Mouse (Mus musculus) urinary bladder, postnatal 10 days (tissue): ENCODE data around the gene Reln.

ENCODE experiments used
- DNase-seq: peaks from one replicate; pipeline ENCODE4 v3.0.0; 2022; ENCODE audit warnings: low spot score

The Reln gene

DNA sequence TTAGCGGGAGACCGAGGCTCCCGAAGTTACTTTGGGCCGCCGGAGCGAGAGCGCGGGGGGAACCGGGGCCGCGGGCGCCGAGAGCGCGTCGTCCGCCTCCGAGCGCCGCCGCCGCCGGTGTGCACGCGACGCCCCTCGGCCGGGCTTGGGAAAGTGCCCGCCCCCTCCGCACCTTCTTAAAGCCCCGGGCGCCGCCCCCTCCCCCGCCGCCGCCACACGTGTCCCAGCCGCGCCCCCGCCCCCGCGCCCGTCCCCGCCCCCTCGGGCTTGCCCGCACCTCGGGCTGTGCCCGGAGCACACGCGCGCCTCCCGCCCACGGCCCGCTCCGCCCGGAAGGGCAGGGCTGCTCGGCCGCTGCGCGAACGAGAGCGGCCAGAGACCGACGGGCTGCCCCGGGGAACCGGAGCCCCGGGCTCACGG lies at the start of gene Reln:
TSS of gene Reln (minus strand) at position 147 of the 420 bp plus-strand sequence.
- no peak for DNase-seq

DNA sequence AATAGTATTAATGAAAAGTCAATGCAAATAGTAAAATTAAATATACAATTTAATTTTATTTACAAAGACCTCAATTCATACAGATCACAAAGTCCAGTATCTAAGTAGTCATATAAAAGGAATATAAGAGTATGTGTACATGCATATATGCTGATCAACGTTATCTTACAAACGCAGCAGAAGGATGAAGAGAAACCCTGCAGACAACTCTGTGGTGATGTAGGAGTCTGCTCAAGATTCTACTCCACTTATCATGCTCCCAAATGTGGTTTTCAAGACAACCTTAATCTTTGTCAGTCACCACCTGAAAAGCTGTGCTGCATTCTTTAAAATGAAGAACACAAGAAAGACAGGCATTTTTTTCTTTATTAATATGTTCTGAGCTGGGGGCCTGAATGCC lies 44.0 kb upstream of the Reln start:
- no peak for DNase-seq

DNA sequence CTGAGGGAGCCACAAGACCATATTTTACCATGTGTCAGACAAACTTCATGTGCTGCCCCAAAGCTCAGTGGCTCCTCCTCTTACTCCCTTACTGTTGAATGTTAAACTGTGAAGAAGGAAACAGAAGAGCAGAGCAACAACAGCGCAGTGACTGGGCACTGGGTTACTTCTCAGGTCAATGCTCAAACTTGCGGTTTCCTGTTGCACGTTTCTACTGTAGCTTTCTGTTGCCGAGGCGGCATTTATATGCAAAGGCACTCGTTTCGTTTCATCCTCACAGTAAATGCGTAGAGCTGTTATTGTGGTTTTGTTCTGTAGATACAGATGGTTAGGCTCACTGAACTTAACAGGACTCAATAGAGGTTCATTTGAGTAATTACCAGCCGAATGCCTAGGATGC lies 16.0 kb upstream of the Reln start:
- DNase-seq = no peak

- DNase-seq = no peak
Observed at GRCm38 (mm10) chr5:22348412-22348811, 3.9 kb upstream of the Reln start.

- no peak for DNase-seq
Observed at GRCm38 (mm10) chr5:22347732-22348131, 3.2 kb upstream of the Reln start.

GRCm38 (mm10) chr5:22345894-22346635 lies 1.6 kb upstream of the Reln start:
- no peak for DNase-seq

DNA sequence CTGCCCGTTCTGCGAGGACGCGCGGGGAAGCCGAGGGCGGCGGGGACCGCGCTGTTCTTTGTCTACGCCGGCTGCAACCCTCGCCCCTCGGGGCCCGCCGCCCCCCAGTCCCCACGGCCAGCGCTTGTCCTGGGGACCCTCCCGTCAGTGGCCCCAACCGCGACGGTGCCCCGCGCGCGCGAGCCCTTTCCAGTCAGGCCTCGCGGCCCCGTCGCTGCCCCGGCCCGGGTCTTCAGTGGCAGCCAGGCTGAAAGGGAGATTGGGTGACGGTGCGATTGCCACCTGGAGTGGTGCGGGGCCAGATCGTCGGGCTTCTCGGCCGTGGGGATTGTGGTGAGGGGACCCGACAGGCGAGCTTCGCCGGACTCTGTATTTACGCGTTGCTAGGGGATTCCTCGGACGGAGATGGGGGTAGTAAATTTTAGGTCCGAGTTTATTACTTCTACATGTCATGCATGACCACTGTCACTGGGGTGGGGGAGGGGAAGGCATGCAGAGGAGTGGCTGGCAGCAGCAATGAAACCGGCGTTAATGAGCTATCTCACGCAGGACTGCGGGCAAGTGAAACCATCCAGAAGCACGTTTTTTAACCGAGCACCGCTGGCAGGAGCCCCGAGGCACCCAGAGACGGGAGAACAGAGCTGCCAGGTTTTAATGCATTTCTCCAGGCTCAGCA lies 612 bp upstream of the Reln start:
- DNase-seq = no peak

GRCm38 (mm10) chr5:22343843-22344555 lies 503 bp downstream of the Reln start:
- no peak for DNase-seq

- no peak for DNase-seq
Observed at GRCm38 (mm10) chr5:22343536-22343842, 1.0 kb downstream of the Reln start.

DNA sequence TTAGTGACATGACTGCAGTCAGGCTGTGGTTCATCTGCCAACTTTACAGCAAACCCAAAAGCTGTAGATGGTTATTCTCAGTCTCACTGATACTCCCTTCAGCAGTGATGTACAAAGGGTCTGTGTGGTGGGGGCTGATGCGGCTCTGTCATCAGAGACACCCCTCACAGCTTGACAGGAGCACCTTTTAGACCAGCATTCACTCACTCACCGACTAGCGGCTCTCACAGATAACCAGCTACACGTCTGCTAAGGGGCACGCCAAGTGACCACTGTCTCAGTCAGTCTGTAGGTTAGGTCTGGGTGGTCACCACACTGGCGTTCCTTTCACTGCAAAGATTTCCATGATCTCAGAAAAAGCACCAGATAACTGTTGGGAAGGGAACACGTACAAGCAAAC lies 2.0 kb downstream of the Reln start:
- DNase-seq = no peak

GRCm38 (mm10) chr5:22340991-22341390 lies 3.5 kb downstream of the Reln start:
- no peak for DNase-seq

DNA sequence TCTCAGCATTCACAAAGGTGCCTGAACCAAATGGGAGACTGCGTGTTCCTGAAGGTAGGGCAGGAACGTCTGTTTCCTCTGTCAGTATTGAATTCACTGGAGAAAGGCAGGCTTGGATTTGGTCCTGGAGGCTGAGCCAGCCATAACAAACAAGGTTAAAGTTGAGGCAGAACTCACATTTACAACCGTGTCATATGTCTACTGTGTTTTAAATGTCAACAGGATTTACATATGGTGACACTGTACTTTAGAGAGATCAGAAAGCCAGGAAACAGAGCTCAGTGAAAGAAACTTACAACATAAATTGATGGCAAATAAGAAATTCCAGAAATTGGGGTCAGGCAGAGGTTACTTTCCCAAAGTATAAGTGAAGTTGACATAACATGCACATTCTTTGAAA lies 9.1 kb downstream of the Reln start:
- DNase-seq = no peak

DNA sequence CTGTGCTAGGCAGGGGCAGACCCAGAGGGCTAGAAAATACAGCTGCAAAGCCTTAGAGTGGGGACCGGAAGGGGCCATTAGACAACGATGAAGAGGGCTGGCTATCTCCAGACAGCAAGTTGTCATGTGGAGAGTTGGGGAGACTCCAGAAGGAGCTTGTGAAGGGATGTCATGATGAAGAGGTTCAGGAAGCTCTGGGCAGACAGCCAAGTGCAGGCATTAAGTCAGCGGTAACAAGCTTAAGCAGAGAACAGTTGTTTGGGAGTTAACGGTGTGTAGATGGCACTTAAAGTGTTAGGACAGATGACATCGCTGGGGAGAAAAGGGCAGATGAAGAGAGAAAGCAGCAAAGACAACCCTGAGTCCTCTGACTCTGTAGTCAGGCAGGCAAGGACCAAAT lies 13.7 kb downstream of the Reln start:
- no peak for DNase-seq

DNA sequence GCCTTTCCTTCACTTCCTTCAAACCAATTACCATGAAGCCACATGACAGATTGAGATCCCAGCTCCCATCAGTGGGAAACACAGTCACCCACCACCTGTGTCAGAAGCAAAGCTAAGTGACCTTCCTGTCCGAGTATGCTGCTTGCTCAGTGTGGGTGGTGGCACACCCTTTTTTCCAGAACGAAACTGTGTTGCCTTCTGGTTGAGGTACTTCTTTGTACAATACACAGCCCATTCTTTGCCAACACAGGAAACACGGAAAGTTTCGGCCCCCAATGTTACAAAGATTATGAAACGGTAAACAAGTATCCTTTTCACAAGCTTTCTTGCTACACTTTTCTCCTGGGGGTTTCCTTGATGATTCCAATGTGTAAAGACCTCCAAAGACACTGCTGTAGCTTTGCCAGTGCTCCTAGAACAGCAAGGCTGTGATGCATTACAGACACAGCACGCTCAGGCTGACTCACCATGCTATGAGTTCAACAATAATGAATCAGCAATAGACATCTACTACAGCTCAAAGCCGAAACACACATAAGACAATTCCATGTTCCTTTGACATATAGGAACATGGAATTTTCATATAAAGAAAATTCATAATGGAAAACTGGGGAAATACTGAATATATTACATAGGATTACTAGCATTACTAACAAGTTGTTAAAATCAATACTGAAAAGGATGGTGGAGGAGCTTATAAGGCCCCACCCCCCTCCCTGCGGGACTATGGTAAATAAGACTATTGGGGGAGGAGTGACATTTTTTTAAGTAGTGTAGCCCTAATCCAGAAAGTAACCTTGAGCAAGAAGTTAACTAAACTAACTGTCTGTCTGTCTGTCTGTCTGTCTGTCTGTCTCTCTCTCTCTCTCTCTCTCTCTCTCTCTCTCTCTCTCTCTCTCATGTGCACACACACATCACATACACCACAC lies 15.8 kb downstream of the Reln start:
- no peak for DNase-seq

DNA sequence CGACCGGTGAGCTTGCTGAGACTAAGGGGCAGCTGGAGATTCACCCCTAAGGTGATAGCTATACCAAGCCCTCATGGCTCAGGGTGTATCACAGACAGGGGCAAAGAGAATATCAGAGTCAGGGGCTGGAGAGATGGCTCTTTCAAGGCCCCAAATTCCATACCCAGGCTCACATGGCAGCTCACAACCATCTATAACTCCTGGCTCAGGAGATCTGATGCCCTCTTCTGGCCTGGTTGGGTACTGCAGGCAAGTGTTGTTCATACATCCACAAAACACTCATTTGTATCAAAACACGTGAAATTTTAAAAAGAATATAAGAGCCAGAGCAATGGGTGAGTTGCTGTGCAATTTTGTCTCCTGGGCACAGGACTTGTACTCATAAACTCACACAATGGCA lies 17.3 kb downstream of the Reln start:
- DNase-seq = no peak

DNA sequence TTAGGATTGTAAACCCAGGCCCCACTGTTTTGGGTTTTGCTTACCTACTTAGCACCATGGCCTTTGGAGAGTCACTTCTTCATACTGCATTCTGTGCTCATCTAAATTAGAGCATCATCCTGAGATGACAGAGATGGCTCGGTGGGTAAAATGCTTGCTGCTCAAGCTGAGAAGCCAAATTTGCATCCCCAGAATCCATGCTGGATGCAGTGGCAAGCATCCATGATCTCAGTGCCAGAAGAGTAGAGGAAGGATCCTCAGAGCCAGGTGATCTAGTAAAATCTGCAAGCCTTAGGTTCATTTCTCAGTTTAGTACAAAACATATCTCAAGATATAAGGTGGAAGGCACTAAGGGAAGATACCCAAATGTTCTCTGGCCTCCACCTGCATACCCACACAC lies 20.7 kb downstream of the Reln start:
- no peak for DNase-seq

DNA sequence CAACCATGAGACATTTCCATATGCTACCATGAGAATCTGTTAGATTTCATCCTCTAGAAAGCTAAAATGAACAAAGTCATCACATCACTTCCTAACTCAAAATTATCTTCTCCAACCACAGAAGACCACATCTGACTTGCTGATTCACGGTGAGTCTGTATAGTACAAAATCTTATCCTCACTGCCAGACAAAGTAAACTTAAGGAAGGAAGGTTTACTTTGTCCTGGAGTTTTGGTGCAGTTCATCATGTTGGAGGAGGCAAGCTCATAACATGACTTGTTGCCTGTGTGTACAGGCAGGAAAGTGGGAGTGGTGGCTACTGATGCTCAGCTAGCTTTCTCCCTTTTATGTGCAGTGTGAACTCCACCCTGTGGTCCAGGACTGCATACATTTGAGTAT lies 26.7 kb downstream of the Reln start:
- no peak for DNase-seq

DNA sequence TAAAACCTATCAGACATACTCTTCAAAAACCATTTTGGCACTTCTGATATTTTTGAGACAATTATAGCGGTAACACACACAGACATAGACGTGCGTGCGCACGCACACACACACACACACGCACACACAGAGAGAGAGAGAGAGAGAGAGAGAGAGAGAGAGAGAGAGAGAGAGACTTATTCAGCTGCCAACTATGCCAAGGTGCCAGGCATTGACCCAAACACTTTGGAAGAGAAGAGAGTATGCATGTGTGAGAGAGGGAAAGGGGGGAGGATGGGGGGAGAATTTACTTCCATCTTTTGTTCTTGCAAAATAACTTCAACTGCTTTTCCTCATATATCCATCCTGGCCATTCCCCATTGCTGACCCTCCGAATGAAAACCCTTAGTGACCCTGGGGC lies 28.0 kb downstream of the Reln start:
- no peak for DNase-seq

DNA sequence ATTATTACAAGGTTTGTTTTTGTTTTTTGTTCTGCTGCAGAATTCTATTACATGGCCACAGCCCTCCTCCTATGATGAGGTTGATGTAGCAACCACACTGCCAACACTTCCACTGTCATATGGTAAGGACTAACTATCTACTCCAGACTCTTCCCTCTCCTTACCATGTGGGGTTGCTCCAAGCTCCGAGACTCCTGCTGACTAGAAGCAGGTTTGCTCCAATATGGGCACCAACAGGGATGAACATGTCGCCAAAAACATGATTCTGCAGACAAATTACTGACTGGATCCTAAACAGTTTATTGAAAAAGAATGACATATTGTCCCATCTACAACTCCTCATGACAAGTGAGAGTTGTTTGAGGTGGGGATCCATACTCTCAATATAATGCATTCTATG lies 28.5 kb downstream of the Reln start:
- DNase-seq = no peak

- DNase-seq = no peak
Observed at GRCm38 (mm10) chr5:22312995-22313394, 31.5 kb downstream of the Reln start.

- no peak for DNase-seq
Observed at GRCm38 (mm10) chr5:22311046-22311445, 33.5 kb downstream of the Reln start.

GRCm38 (mm10) chr5:22309001-22309400 lies 35.5 kb downstream of the Reln start:
- no peak for DNase-seq
